Mouse (Mus musculus): ENCODE data around the gene Tmem229b. TPM values are rescaled to one million over a fixed set of nuclear protein-coding genes. Genes with fewer than 3 reads are reported as not detected.
A peak's percentile ranks its signal among the peaks of the same experiment; 100 is the strongest.

The Tmem229b gene
- polyA plus RNA-seq, 1 experiment from 2014 or later = 5.7 TPM

DNA sequence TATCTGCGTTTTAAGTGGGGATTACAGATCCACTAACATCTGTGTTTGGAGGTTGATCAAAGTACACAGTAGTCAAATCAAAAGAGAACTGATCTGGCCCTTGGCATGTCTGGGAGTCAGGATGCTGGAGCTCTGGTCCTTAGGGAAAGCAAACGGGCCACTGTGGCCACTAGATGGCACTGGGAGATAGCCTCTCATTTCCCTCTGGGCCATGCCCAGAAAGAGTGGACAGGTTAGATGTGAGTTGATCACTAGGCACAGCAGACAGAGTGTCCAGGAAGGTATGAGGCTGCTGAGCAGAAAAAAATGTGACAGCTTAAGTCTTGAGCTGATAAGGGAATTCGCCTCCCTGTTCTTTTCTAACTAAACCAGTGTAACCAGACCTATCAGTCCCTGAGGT lies 15.5 kb upstream of the Tmem229b start:
- Histone ChIP-seq H3K27ac (ENCODE audit: low read length) (no peak overlapping the region), H3K27me3 (ENCODE audit: control insufficient read depth, insufficient read depth, low read length) (no peaks in the 10 kb centered on the region), H3K4me2 (replicated peaks; ENCODE audit: low read depth, low read length) (no peak overlapping the region), H3K4me3 (ENCODE audit: low read depth, low read length) (no peak overlapping the region), H3K9ac (replicated peaks; ENCODE audit: low read depth, low read length) (no peak overlapping the region), H3K36me3 (ENCODE audit: control insufficient read depth, insufficient read depth, low read length) (no peaks in the 10 kb centered on the region), H3K9me3 (ENCODE audit: control insufficient read depth, low read depth, low read length) (no peaks in the 10 kb centered on the region), H3K4me1 (ENCODE audit: control insufficient read depth, insufficient read depth, low read length) (no peaks in the 10 kb centered on the region)
- no peak for ATAC-seq (ENCODE audit: insufficient number of reproducible peaks, insufficient read depth, low FRiP score, low read depth)
- WGBS = 11% methylated on average over 3 of the region's 3 CpGs

DNA sequence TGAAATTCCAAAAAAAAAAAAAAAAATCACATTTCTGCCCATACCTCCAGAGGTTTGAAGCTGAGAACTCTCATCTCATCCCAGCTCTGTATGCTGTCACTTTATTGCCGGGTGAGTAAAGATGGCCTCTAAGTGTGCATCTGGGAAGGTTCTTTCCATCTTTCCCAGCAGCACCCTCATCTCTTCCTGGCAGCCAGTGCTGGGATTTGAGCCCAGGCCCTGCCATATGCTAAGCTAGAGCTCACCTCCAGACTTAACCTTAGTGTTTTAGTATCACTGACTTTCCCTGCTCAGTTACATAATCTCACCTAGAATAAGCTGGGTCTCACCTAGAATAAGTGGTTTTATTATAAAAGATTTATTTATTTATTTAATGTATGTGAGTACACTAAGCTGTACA lies 14.5 kb upstream of the Tmem229b start:
- 90% methylated on average over 1 of the region's 1 CpGs for WGBS
- Histone ChIP-seq H3K4me3 (ENCODE audit: low read depth, low read length) (no peak overlapping the region), H3K9ac (replicated peaks; ENCODE audit: low read depth, low read length) (no peak overlapping the region), H3K36me3 (ENCODE audit: control insufficient read depth, insufficient read depth, low read length) (no peaks in the 10 kb centered on the region), H3K4me2 (replicated peaks; ENCODE audit: low read depth, low read length) (no peak overlapping the region), H3K27me3 (ENCODE audit: control insufficient read depth, insufficient read depth, low read length) (no peaks in the 10 kb centered on the region), H3K4me1 (ENCODE audit: control insufficient read depth, insufficient read depth, low read length) (no peaks in the 10 kb centered on the region), H3K27ac (ENCODE audit: low read length) (no peak overlapping the region), H3K9me3 (ENCODE audit: control insufficient read depth, low read depth, low read length) (no peaks in the 10 kb centered on the region)
- no peak for ATAC-seq (ENCODE audit: insufficient number of reproducible peaks, insufficient read depth, low FRiP score, low read depth)

DNA sequence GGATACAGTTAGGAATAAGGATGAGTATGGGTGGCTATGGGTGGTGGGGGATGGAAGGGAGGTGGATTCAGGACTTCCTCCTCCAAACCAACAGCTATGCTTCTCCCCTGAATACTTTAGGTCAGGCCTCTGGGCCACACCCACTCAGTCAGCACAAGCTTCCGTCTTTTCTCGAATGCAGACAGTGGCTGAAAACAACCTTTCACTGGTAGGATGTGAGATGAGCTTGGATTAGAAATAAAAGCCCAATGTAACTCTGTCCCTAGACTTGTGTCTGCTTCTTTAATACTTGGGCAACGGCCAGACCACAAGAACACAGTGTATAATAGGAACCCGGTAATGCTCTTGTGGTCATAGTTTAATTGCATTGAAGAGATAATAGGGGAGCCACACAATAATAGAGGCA lies 10.6 kb upstream of the Tmem229b start:
- Histone ChIP-seq H3K4me2 (replicated peaks; ENCODE audit: low read depth, low read length) (no peak overlapping the region), H3K36me3 (ENCODE audit: control insufficient read depth, insufficient read depth, low read length) (no peaks in the 10 kb centered on the region), H3K27ac (ENCODE audit: low read length) (no peak overlapping the region), H3K27me3 (ENCODE audit: control insufficient read depth, insufficient read depth, low read length) (no peaks in the 10 kb centered on the region), H3K4me3 (ENCODE audit: low read depth, low read length) (no peak overlapping the region), H3K9ac (replicated peaks; ENCODE audit: low read depth, low read length) (no peak overlapping the region), H3K9me3 (ENCODE audit: control insufficient read depth, low read depth, low read length) (no peaks in the 10 kb centered on the region), H3K4me1 (ENCODE audit: control insufficient read depth, insufficient read depth, low read length) (no peaks in the 10 kb centered on the region)
- 60% methylated on average over 4 of the region's 4 CpGs for WGBS
- ATAC-seq (ENCODE audit: insufficient number of reproducible peaks, insufficient read depth, low FRiP score, low read depth) = no peak

DNA sequence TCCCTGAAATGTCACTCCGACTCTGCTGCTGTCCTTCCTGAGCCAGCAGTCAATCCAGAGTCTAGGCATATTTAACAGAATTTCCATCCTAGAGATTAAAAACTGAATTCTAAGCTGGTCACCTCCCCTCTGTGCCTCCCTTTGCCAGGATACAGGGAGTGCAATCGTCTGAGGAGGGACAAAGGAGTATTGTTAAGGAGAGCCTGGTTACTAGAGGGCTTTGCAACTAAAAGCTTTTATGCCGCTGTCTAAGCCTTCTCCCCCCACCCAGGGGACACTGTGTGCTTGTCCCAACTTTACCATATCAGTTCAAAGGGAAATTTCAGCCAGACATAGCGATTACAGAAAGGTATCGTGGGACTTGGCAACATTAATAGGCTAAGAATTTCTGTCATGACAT lies 8.7 kb upstream of the Tmem229b start:
- Histone ChIP-seq H3K9me3 (ENCODE audit: control insufficient read depth, low read depth, low read length) (no peaks in the 10 kb centered on the region), H3K27me3 (ENCODE audit: control insufficient read depth, insufficient read depth, low read length) (no peaks in the 10 kb centered on the region), H3K4me2 (replicated peaks; ENCODE audit: low read depth, low read length) (no peak overlapping the region), H3K9ac (replicated peaks; ENCODE audit: low read depth, low read length) (no peak overlapping the region), H3K27ac (ENCODE audit: low read length) (no peak overlapping the region), H3K36me3 (ENCODE audit: control insufficient read depth, insufficient read depth, low read length) (no peaks in the 10 kb centered on the region), H3K4me3 (ENCODE audit: low read depth, low read length) (no peak overlapping the region), H3K4me1 (ENCODE audit: control insufficient read depth, insufficient read depth, low read length) (no peaks in the 10 kb centered on the region)
- ATAC-seq (ENCODE audit: insufficient number of reproducible peaks, insufficient read depth, low FRiP score, low read depth) = no peak
- 61% methylated on average over 5 of the region's 5 CpGs for WGBS

DNA sequence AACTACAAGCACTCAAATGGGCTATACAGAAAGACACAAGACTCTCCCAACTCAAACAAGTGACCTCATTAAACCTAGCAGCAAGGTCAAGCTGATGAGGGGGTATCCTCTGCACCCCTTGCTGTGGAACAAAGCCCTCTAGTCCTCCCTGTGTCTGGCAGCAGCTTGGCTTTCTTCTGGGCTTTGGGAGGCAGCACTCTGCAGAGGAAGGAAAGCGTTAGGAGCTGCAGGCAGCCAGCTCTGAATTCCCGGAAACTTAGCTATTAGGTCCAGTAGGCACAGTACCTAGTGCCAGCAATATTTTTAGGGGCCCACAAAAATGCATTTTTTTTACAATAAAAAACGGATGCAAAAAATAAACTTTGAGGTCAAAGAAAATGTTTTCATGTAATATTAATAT lies 3.1 kb upstream of the Tmem229b start:
- H3K4me1 ChIP-seq (ENCODE audit: control insufficient read depth, insufficient read depth, low read length) = no peaks in the 10 kb centered on the region
- no peak overlapping the region for H3K9ac ChIP-seq (replicated peaks; ENCODE audit: low read depth, low read length)
- no peak for ATAC-seq (ENCODE audit: insufficient number of reproducible peaks, insufficient read depth, low FRiP score, low read depth)
- no peak overlapping the region for H3K27ac ChIP-seq (ENCODE audit: low read length)
- no peak overlapping the region for H3K4me3 ChIP-seq (ENCODE audit: low read depth, low read length)
- no peak overlapping the region for H3K4me2 ChIP-seq (replicated peaks; ENCODE audit: low read depth, low read length)
- no peaks in the 10 kb centered on the region for H3K9me3 ChIP-seq (ENCODE audit: control insufficient read depth, low read depth, low read length)
- no peaks in the 10 kb centered on the region for H3K27me3 ChIP-seq (ENCODE audit: control insufficient read depth, insufficient read depth, low read length)
- no peaks in the 10 kb centered on the region for H3K36me3 ChIP-seq (ENCODE audit: control insufficient read depth, insufficient read depth, low read length)
- WGBS = 50% methylated on average over 3 of the region's 3 CpGs

DNA sequence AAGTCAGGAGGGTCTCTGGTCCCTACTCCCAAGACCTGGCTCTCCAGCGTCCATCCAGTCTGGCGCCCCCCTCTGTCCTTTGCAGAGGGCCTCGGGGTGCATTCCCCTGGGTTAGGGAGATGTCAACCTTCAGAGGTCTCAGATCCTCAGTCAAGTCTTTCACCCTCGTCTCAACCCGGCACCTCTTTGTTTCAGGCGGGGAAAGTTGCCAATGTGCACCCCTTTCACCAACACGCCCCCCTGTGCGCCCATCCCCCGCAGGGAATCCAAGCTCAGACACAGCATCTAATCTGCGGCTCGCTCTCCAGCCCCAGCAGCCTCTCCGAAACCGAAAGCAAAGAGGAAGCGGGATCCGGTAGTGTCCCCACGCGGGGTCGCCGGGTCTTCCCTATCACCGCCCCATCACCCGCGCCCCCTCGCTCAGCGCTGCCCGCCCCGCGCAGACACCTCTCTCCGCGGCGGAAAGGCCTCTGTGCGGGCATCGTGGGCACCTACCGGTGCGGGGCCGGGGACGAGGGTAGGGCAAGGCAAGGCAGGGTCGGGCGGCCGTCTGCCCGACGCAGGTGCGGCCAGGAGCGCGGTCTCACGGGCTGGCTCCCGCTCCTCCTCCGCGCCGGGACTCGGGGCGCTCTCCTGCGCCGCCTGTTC lies 825 bp downstream of the Tmem229b start:
- Histone ChIP-seq H3K36me3 (ENCODE audit: control insufficient read depth, insufficient read depth, low read length) (no peaks in the 10 kb centered on the region), H3K4me1 (ENCODE audit: control insufficient read depth, insufficient read depth, low read length) (no peaks in the 10 kb centered on the region), H3K9ac (replicated peaks; ENCODE audit: low read depth, low read length) (peak overlapping the region; percentile 69), H3K4me2 (replicated peaks; ENCODE audit: low read depth, low read length) (peak overlapping the region; percentile 92), H3K9me3 (ENCODE audit: control insufficient read depth, low read depth, low read length) (no peaks in the 10 kb centered on the region), H3K27me3 (ENCODE audit: control insufficient read depth, insufficient read depth, low read length) (no peaks in the 10 kb centered on the region), H3K4me3 (ENCODE audit: low read depth, low read length) (peak overlapping the region; percentile 80), H3K27ac (ENCODE audit: low read length) (no peak overlapping the region)
- WGBS = under 1% methylated on average over 53 of the region's 53 CpGs
- ATAC-seq (ENCODE audit: insufficient number of reproducible peaks, insufficient read depth, low FRiP score, low read depth) = 0 out of 2 replicates have a peak, but pooled peaks have one; percentile 50

DNA sequence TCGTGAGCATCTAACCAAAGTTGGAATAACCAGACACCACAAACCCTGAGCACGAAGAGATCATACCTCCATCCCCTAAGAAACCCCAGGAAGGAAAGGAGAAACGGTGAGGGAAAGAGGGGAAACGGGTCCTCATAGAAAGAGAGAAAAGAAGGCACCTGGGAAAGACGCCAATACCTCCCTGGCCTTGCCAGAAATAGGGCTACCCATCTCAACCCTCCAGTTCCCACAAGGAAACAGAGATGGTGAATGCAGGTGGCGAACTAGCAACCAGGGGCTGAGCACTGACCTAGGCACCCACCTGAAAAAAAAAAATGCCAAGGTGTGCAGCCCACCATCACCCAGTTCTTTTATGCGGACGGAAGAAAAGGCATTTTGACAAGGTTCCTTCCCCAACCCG lies 1.4 kb downstream of the Tmem229b start:
- Histone ChIP-seq H3K4me2 (replicated peaks; ENCODE audit: low read depth, low read length) (peak overlapping the region; percentile 92), H3K27ac (ENCODE audit: low read length) (no peak overlapping the region), H3K36me3 (ENCODE audit: control insufficient read depth, insufficient read depth, low read length) (no peaks in the 10 kb centered on the region), H3K4me1 (ENCODE audit: control insufficient read depth, insufficient read depth, low read length) (no peaks in the 10 kb centered on the region), H3K4me3 (ENCODE audit: low read depth, low read length) (peak overlapping the region; percentile 80), H3K9me3 (ENCODE audit: control insufficient read depth, low read depth, low read length) (no peaks in the 10 kb centered on the region), H3K9ac (replicated peaks; ENCODE audit: low read depth, low read length) (peak overlapping the region; percentile 69; the same call in 1 of the 2 replicates), H3K27me3 (ENCODE audit: control insufficient read depth, insufficient read depth, low read length) (no peaks in the 10 kb centered on the region)
- ATAC-seq (ENCODE audit: insufficient number of reproducible peaks, insufficient read depth, low FRiP score, low read depth) = no peak
- WGBS = 33% methylated on average over 9 of the region's 9 CpGs

DNA sequence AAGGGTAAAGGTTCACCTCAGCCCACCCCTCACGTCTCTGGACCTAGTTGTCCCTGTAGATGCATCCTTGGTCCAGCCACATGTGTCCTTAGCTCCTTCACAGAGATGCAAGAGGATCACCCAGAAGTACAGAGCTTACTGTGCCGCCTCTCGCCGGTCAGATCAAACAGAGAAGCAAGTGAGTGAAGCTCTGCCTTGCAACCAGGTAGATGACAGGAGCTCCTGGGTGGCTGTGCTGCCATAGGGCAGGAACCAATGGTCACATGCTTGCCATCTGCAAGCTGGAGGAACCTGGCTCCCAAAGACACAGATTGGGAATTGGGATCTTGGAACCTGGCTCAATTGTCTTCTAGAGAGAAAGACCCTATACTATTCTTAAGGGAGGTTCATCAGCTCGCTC lies 2.0 kb downstream of the Tmem229b start:
- H3K4me2 ChIP-seq (replicated peaks; ENCODE audit: low read depth, low read length) = no peak overlapping the region
- H3K27me3 ChIP-seq (ENCODE audit: control insufficient read depth, insufficient read depth, low read length) = no peaks in the 10 kb centered on the region
- H3K9ac ChIP-seq (replicated peaks; ENCODE audit: low read depth, low read length) = no peak overlapping the region
- 84% methylated on average over 5 of the region's 5 CpGs for WGBS
- no peak for ATAC-seq (ENCODE audit: insufficient number of reproducible peaks, insufficient read depth, low FRiP score, low read depth)
- H3K36me3 ChIP-seq (ENCODE audit: control insufficient read depth, insufficient read depth, low read length) = no peaks in the 10 kb centered on the region
- H3K4me1 ChIP-seq (ENCODE audit: control insufficient read depth, insufficient read depth, low read length) = no peaks in the 10 kb centered on the region
- no peaks in the 10 kb centered on the region for H3K9me3 ChIP-seq (ENCODE audit: control insufficient read depth, low read depth, low read length)
- no peak overlapping the region for H3K27ac ChIP-seq (ENCODE audit: low read length)
- H3K4me3 ChIP-seq (ENCODE audit: low read depth, low read length) = no peak overlapping the region

DNA sequence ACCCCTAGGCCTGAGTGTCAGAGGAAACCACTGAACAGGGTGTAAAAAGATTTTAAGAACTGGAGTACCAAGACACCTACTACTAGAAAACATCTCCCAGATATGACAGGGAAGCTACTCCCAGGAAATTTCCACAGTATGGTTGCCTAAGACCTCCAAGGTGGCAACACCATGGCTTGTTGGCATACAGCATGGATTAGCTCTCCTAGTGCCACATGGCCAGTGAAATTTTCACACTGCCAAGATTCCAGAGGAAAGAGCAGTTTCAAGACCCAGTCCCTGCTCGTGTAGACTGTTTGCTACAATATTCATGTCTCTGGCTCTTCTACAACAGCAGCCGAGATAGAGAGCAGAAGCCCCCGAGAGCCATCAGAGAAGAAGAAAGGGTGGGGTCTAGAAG lies 4.4 kb downstream of the Tmem229b start:
- H3K36me3 ChIP-seq (ENCODE audit: control insufficient read depth, insufficient read depth, low read length) = no peaks in the 10 kb centered on the region
- no peak overlapping the region for H3K4me3 ChIP-seq (ENCODE audit: low read depth, low read length)
- 80% methylated on average over 3 of the region's 3 CpGs for WGBS
- no peaks in the 10 kb centered on the region for H3K9me3 ChIP-seq (ENCODE audit: control insufficient read depth, low read depth, low read length)
- H3K4me1 ChIP-seq (ENCODE audit: control insufficient read depth, insufficient read depth, low read length) = no peaks in the 10 kb centered on the region
- no peaks in the 10 kb centered on the region for H3K27me3 ChIP-seq (ENCODE audit: control insufficient read depth, insufficient read depth, low read length)
- no peak overlapping the region for H3K27ac ChIP-seq (ENCODE audit: low read length)
- no peak overlapping the region for H3K9ac ChIP-seq (replicated peaks; ENCODE audit: low read depth, low read length)
- ATAC-seq (ENCODE audit: insufficient number of reproducible peaks, insufficient read depth, low FRiP score, low read depth) = no peak
- H3K4me2 ChIP-seq (replicated peaks; ENCODE audit: low read depth, low read length) = no peak overlapping the region

All from stomach, embryonic 14.5 days (tissue).